Mouse (Mus musculus): ENCODE results near the gene Fbf1. TPM values are rescaled to one million over a fixed set of nuclear protein-coding genes. Genes with fewer than 3 reads are reported as not detected.

Fbf1 gene
- polyA plus RNA-seq (2015; fragmentation: Nextera tagmentation; extraction: Ambion mirVana): 52.5 and 58.5 TPM in 2 replicates

DNA sequence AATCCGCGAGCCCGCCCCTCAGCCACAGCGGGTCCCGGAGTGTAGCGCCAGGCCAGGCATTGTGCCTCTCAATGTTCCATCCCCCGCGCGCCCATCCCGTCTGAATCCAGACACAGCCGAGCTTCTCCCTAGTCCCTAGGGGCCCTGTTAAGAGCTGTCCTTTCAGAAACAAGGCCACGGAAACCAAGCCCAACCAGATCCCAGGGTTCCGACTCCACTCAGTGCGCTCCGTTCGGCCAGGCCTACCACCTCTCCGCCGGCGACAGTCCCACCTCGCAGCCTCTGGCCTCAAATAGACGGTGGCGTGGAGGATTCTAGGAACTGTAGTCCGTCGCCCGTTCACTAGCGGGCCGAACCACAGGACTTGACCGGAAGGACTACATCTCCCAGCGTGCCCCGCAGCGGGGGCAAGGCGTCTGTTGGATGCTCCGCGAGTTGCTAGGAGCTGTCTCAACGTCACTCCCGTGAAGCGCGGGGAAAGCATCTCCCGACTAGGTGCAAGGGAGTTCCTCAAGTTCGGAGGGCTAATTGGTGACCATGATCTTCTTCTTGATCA lies at the start of gene Fbf1:
Fbf1 (minus strand) TSS at position 283 of the 556 bp plus-strand sequence.
- peak within 1 kb of the TSS; percentile 87 for H3K9ac ChIP-seq
- H3K36me3 ChIP-seq: peaks cover 44% of the 10 kb centered on the region
- peak; percentile 97 for ATAC-seq (ENCODE audit: low read depth)
- no peaks in the 10 kb centered on the region for H3K27me3 ChIP-seq
- under 1% methylated on average over 40 of the region's 40 CpGs for WGBS
- H3K4me1 ChIP-seq (replicated peaks): peaks cover 36% of the 10 kb centered on the region
- peak within 1 kb of the TSS; percentile 93 for H3K27ac ChIP-seq (replicated peaks)
- H3K4me3 ChIP-seq: peak within 1 kb of the TSS; percentile 72
- H3K9me3 ChIP-seq: no peaks in the 10 kb centered on the region
- peak within 1 kb of the TSS; percentile 89 for H3K4me2 ChIP-seq

DNA sequence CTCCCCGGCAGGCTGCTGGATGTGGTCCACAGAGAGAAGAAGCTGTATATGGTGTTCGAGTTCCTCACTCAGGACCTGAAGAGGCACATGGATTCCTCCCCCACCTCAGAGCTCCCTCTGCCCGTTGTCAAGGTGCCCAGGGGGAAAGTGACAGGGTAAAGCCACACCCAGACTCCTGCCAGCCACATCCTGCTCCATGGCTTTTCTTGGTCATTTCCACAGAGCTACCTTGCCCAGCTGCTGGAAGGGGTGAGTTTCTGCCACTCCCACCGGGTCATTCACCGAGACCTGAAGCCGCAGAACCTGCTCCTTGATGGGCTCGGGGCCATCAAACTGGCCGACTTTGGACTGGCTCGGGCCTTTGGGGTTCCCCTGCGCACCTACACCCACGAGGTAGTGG lies 48.6 kb upstream of the Fbf1 start:
- no peak overlapping the region for H3K4me2 ChIP-seq
- H3K27ac ChIP-seq (replicated peaks): no peak overlapping the region
- H3K27me3 ChIP-seq: peaks cover 14% of the 10 kb centered on the region
- WGBS: 84% methylated on average over 11 of the region's 11 CpGs
- ATAC-seq (ENCODE audit: low read depth): no peak
- peaks cover 1% of the 10 kb centered on the region; the same call in 1 of the 2 replicates for H3K9me3 ChIP-seq
- no peak overlapping the region for H3K9ac ChIP-seq
- H3K4me3 ChIP-seq: no peak overlapping the region
- H3K4me1 ChIP-seq (replicated peaks): peaks cover 19% of the 10 kb centered on the region
- peaks cover 6% of the 10 kb centered on the region; the same call in 1 of the 2 replicates for H3K36me3 ChIP-seq

DNA sequence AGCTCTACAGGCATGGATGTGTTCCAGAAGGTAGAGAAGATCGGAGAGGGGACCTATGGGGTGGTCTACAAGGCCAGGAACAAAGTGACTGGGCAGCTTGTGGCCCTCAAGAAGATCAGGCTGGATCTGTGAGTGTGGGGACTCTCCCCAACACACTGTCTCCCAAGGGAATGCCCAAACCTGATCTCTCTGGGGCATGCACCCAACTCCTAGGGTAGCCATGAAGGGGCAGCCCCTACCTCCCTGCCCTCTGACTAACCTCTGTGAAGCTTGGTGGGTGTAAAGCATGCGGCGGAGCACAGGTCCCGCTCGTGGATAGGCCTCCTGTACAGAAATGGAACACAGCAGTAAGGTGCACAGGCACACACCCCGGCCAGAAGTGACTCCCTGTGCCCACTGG lies 48.0 kb upstream of the Fbf1 start:
- no peak for ATAC-seq (ENCODE audit: low read depth)
- H3K27ac ChIP-seq (replicated peaks): no peak overlapping the region
- H3K4me3 ChIP-seq: no peak overlapping the region
- peaks cover 19% of the 10 kb centered on the region for H3K4me1 ChIP-seq (replicated peaks)
- no peak overlapping the region for H3K9ac ChIP-seq
- 90% methylated on average over 6 of the region's 6 CpGs for WGBS
- peaks cover 8% of the 10 kb centered on the region for H3K27me3 ChIP-seq
- peaks cover 6% of the 10 kb centered on the region; the same call in 1 of the 2 replicates for H3K36me3 ChIP-seq
- no peaks in the 10 kb centered on the region for H3K9me3 ChIP-seq
- no peak overlapping the region for H3K4me2 ChIP-seq

DNA sequence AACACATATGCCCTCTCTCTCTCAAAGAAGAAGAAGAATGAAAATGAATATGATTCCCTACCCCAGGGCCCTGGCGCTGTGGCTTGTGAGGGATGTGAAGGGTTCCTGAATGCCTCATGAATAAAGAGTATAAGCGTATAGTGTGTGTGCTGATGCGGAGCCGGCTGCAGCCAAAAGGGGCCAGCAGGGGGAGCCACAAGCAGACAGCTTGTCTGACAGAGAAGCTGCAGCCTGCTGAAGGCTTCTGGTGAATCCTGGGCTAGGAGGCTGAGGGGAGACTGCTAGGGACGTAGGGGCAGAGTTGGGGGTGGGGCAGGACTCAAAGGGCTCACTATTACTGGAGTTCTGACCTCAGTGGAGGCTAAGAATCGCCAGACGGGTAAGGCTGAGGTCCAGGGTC lies 47.2 kb upstream of the Fbf1 start:
- Histone ChIP-seq H3K9ac (no peak overlapping the region), H3K4me2 (no peak overlapping the region), H3K27ac (replicated peaks) (no peak overlapping the region), H3K4me1 (replicated peaks) (peaks cover 19% of the 10 kb centered on the region), H3K27me3 (no peaks in the 10 kb centered on the region), H3K9me3 (no peaks in the 10 kb centered on the region), H3K36me3 (peaks cover 6% of the 10 kb centered on the region; the same call in 1 of the 2 replicates), H3K4me3 (no peak overlapping the region)
- ATAC-seq (ENCODE audit: low read depth): no peak
- 85% methylated on average over 7 of the region's 7 CpGs for WGBS

DNA sequence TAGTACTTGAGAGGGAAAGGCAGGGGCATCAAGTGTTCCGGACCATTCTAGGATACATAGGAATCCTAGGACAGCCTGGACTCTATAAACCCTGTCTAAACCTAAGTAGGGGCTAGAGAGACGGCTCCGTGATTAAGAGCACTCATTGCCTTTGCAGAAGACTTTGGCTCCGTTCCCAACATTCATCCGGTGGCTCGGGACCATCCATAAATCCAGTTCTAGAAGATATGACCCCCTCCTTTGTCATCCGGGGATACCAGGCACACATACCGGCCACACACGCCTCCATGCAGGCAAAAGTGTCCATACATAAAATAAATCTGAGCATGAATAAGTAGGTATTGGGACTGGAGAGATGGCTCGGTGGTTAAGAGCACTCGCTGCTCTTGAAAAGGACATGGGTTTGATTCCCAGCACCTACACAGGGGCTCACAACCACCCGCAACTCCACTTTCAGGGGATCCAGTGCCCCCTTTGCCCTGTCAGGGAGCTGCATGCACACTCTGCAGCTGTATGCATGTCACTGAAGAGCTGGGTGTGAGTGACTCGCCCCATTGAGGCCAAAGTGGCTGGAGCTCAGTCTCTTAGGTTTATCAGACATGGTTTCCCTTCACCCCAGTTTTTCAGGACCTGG lies 46.0 kb upstream of the Fbf1 start:
- Histone ChIP-seq H3K9ac (no peak overlapping the region), H3K4me1 (replicated peaks) (peaks cover 11% of the 10 kb centered on the region), H3K9me3 (no peaks in the 10 kb centered on the region), H3K4me3 (no peak overlapping the region), H3K27me3 (no peaks in the 10 kb centered on the region), H3K27ac (replicated peaks) (no peak overlapping the region), H3K36me3 (peaks cover 10% of the 10 kb centered on the region), H3K4me2 (no peak overlapping the region)
- WGBS: 79% methylated on average over 13 of the region's 13 CpGs
- no peak for ATAC-seq (ENCODE audit: low read depth)

DNA sequence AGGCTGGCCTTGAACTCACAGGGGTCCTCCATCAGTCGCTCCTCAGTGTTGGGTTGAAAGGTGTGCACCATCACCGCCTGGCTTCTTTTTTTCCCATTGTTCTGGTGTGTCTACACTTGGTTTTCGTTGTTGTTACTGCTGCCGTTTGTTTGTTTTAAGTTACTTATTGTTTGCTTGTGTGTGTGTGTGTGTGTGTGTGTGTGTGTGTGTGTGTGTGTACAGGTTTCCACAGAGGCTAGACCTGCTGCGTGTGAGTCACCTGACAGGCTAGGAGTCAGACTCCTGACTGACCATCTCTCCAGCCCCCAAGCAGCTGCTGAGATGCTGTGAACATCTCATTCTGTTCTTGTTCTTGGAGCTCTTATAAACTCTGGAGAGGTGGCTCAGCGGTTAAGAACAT lies 44.9 kb upstream of the Fbf1 start:
- Histone ChIP-seq H3K27ac (replicated peaks) (no peak overlapping the region), H3K27me3 (no peaks in the 10 kb centered on the region), H3K4me2 (no peak overlapping the region), H3K36me3 (peaks cover 14% of the 10 kb centered on the region), H3K4me3 (no peak overlapping the region), H3K9ac (no peak overlapping the region), H3K4me1 (replicated peaks) (no peaks in the 10 kb centered on the region), H3K9me3 (no peaks in the 10 kb centered on the region)
- 93% methylated on average over 6 of the region's 6 CpGs for WGBS
- ATAC-seq (ENCODE audit: low read depth): no peak

DNA sequence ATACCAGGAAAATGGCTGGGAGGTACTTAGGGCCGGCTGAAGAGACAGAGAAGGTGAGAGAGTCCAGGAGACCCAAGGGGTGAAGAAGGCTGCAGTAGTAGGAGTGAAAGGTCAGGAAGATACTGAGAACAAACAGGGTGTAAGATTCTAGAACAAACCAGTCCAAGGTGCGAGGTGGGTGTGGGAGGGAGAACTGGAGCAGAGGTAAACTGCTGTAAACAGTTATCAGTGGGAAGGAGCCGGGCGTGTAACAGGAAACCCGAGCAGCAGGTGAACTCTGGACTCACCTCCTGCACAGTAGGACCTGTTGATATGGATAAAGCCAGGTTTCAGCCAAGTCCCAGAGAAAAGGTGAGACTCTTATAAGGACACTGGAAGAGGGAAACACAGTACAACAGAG lies 42.7 kb upstream of the Fbf1 start:
- WGBS: 76% methylated on average over 5 of the region's 5 CpGs
- H3K27ac ChIP-seq (replicated peaks): no peak overlapping the region
- H3K9me3 ChIP-seq: no peaks in the 10 kb centered on the region
- no peak overlapping the region for H3K4me3 ChIP-seq
- ATAC-seq (ENCODE audit: low read depth): no peak
- no peaks in the 10 kb centered on the region for H3K27me3 ChIP-seq
- peaks cover 35% of the 10 kb centered on the region for H3K36me3 ChIP-seq
- H3K9ac ChIP-seq: no peak overlapping the region
- no peak overlapping the region for H3K4me2 ChIP-seq
- no peaks in the 10 kb centered on the region for H3K4me1 ChIP-seq (replicated peaks)

DNA sequence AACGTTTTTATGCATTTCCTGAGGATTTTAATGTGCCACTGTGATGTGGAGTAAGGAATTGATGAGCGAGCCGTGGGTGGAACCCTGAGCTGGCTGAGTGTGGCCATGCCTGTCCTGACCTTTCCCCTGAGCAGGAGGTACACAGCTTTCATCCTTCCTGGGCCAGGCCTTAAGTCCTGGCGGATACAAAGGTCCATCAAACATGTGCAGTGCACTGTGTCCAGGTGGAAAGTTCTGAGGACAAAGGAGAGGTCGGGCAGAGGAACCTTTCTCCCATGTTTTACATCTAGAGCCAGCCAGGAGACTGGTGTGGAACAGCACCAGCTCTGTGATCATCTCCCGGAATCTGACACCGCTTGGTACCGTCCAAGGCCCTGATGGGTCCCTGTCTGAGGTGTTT lies 41.3 kb upstream of the Fbf1 start:
- Histone ChIP-seq H3K4me2 (no peak overlapping the region), H3K4me1 (replicated peaks) (no peaks in the 10 kb centered on the region), H3K27ac (replicated peaks) (no peak overlapping the region), H3K9me3 (no peaks in the 10 kb centered on the region), H3K9ac (no peak overlapping the region), H3K36me3 (peaks cover 45% of the 10 kb centered on the region), H3K27me3 (no peaks in the 10 kb centered on the region), H3K4me3 (no peak overlapping the region)
- ATAC-seq (ENCODE audit: low read depth): no peak
- WGBS: 83% methylated on average over 8 of the region's 8 CpGs

DNA sequence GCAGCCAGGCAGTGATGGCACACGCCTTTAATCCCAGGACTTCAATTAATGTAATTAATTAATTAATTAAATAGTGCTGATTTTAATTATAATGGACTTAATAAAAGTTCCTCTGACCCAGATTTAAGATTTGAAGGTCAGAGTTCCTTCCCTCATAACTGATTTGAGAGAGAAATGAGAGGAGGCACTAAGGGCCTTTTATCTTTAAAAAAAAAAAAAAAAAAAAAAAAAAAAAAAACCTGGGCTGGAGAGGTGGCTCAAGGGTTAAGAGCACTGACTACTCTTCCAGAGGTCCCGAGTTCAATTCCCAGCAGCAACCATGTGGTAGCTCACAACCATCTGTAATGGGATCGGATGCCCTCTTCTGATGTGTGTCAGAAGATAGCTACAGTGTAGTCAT lies 40.7 kb upstream of the Fbf1 start:
- H3K9me3 ChIP-seq: no peaks in the 10 kb centered on the region
- 87% methylated on average over 3 of the region's 3 CpGs for WGBS
- no peak overlapping the region for H3K9ac ChIP-seq
- H3K27me3 ChIP-seq: no peaks in the 10 kb centered on the region
- no peaks in the 10 kb centered on the region for H3K4me1 ChIP-seq (replicated peaks)
- ATAC-seq (ENCODE audit: low read depth): no peak
- H3K4me2 ChIP-seq: no peak overlapping the region
- no peak overlapping the region for H3K4me3 ChIP-seq
- H3K36me3 ChIP-seq: peaks cover 45% of the 10 kb centered on the region
- H3K27ac ChIP-seq (replicated peaks): no peak overlapping the region

DNA sequence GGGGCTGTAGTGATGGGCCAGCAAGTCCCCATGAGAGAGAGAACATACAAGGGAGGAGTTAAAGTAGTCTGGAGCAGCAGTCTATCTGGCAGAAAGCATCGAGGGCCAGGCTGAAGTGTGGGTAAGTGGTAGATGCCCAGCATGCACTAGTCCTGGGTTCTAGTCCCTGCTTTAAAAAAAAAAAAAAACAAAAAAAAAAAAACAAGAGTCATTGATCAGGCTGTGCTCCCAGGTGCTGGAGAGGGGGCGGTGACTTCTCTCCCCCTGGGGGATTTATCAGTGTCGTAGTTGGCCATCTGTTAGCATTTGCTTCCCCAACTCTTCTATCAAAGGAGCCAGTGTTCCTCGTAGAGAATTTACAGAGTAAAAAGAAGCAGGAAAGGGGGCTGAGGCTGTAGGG lies 38.7 kb upstream of the Fbf1 start:
- Histone ChIP-seq H3K4me3 (no peak overlapping the region), H3K27me3 (no peaks in the 10 kb centered on the region), H3K36me3 (peaks cover 49% of the 10 kb centered on the region), H3K4me1 (replicated peaks) (no peaks in the 10 kb centered on the region), H3K9me3 (no peaks in the 10 kb centered on the region), H3K4me2 (no peak overlapping the region), H3K9ac (no peak overlapping the region), H3K27ac (replicated peaks) (no peak overlapping the region)
- WGBS: 71% methylated on average over 4 of the region's 4 CpGs
- ATAC-seq (ENCODE audit: low read depth): no peak

DNA sequence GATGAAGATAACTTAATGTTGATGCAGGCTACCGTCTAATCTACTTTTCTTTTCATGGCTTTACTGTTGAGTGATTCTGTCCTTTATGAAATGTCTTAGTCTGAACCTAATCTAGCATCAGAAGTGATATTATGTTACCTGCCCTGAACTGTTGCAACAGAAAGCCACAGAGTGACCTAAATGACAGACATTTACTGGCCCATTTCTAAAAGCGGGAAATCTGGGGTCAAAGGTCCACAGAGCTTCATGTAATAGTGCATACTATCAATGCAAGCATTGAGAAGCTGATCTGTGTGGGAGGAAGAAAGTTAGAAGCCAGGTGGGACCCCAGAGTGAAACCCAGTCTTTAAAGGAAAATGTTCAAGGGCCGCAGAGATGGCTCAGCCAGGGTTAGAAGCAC lies 35.2 kb upstream of the Fbf1 start:
- Histone ChIP-seq H3K4me1 (replicated peaks) (peaks cover 9% of the 10 kb centered on the region), H3K4me2 (no peak overlapping the region), H3K9ac (no peak overlapping the region), H3K9me3 (no peaks in the 10 kb centered on the region), H3K4me3 (no peak overlapping the region), H3K27ac (replicated peaks) (no peak overlapping the region), H3K27me3 (no peaks in the 10 kb centered on the region), H3K36me3 (peaks cover 42% of the 10 kb centered on the region)
- ATAC-seq (ENCODE audit: low read depth): no peak
- WGBS: 88% methylated on average over 3 of the region's 3 CpGs

DNA sequence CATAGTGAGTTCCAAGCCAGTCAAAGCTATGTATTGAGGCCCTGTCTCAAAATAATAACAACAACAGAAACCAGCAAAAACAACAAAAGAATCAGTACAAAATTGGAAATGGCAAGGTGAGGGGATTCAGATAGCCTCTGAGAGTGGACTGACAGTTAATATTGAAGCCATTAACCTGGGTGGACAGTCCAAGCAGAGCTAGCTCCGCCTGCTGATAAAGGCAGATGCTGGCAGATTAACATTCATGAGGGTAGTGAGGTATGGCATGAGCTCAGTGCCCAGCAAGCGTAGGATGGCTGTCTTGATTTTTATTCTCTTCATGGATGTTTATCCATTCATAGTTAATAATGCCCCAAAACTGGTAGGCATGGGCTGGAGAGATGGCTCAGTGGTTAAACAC lies 33.2 kb upstream of the Fbf1 start:
- no peak overlapping the region for H3K4me3 ChIP-seq
- H3K27ac ChIP-seq (replicated peaks): no peak overlapping the region
- peaks cover 33% of the 10 kb centered on the region for H3K36me3 ChIP-seq
- no peaks in the 10 kb centered on the region for H3K27me3 ChIP-seq
- no peaks in the 10 kb centered on the region for H3K9me3 ChIP-seq
- H3K4me1 ChIP-seq (replicated peaks): peaks cover 27% of the 10 kb centered on the region
- no peak overlapping the region for H3K4me2 ChIP-seq
- WGBS: 86% methylated on average over 2 of the region's 2 CpGs
- no peak for ATAC-seq (ENCODE audit: low read depth)
- no peak overlapping the region for H3K9ac ChIP-seq

All from neural tube, embryonic 13.5 days (tissue).